Mouse (Mus musculus) kidney, adult 2 months (tissue): ENCODE data around the gene Gm4881.

ENCODE experiments used
- CTCF ChIP-seq: fragments of 200-500 bp; conservative IDR thresholded peaks from 2 replicates; pipeline ENCODE4 v1.5.1; 2011; ENCODE audit warnings: low read depth, mild to moderate bottlenecking, control low read depth, low read length, moderate library complexity, mixed read lengths; ENCODE audit not compliant: insufficient read depth, insufficient read length
- POLR2A ChIP-seq: fragments of 200-500 bp; IDR thresholded peaks from one replicate; pipeline ENCODE4 v1.6.1; 2011; ENCODE audit warnings: low read depth, low read length, control low read depth

- TF ChIP-seq POLR2A (no peak), CTCF (no peak)
These were observed 58.6 kb downstream of the Gm4881 start for GRCm38 (mm10) chr7:24885468-24886307.
